Mouse (Mus musculus) stomach, embryonic 16.5 days (tissue): Measurements from ENCODE around the gene Kpna2. TPM values are rescaled to one million over a fixed set of nuclear protein-coding genes. Genes with fewer than 3 reads are reported as not detected.

Source experiments
- ATAC-seq: fragments of 200-750 bp; cut with Nextera tagmentation; 2 replicates; pipeline ENCODE4 v1.8.0; 2017; ENCODE audit warnings: moderate number of reproducible peaks, moderate TSS enrichment; ENCODE audit not compliant: insufficient read depth, low FRiP score
- H3K27ac ChIP-seq: fragments of 300-500 bp; sonication (generic); 2 replicates; pipeline ENCODE4 v1.5.1; 2014; ENCODE audit warnings: low read length
- H3K27me3 ChIP-seq: fragments of 300-500 bp; sonication (generic); 2 replicates; pipeline ENCODE4 v1.6.1; 2014; ENCODE audit warnings: low read length, control low read depth, mixed read lengths; ENCODE audit not compliant: control insufficient read depth, insufficient read depth
- H3K36me3 ChIP-seq: fragments of 300-500 bp; sonication (generic); 2 replicates; pipeline ENCODE4 v1.6.1; 2014; ENCODE audit warnings: low read length; ENCODE audit not compliant: control insufficient read depth, insufficient read depth
- H3K4me1 ChIP-seq: fragments of 300-500 bp; sonication (generic); 2 replicates; pipeline ENCODE4 v1.6.1; 2014; ENCODE audit warnings: low read length, control low read depth, mixed read lengths; ENCODE audit not compliant: control insufficient read depth, insufficient read depth
- H3K4me2 ChIP-seq: fragments of 300-500 bp; sonication (generic); 2 replicates; pipeline ENCODE4 v1.6.1; 2014; ENCODE audit warnings: low read depth, low read length, mixed read lengths
- H3K4me3 ChIP-seq: fragments of 300-500 bp; sonication (generic); replicated peaks from 2 replicates; pipeline ENCODE4 v1.5.1; 2014; ENCODE audit warnings: mild to moderate bottlenecking, low read length
- H3K9ac ChIP-seq: fragments of 300-500 bp; sonication (generic); 2 replicates; pipeline ENCODE4 v1.6.1; 2014; ENCODE audit warnings: low read length
- H3K9me3 ChIP-seq: fragments of 300-500 bp; sonication (generic); replicated peaks from 2 replicates; pipeline ENCODE4 v1.6.1; 2016; ENCODE audit warnings: low read length, control low read depth; ENCODE audit not compliant: control insufficient read depth
- WGBS: fragments of 180-500 bp; shearing (Covaris S2); extraction: QIAGEN DNeasy Blood & Tissue Kit; methylation state at CpG from one replicate; pipeline ENCODE4 v1.1.7; 2014; 5-methylcytosine and 5-hydroxymethylcytosine counted together
- polyA plus RNA-seq: library from polyadenylated mRNA; unstranded; fragments of >200 nt; fragmentation: Nextera tagmentation; extraction: Ambion mirVana; gene quantifications from 2 replicates; pipeline ENCODE4 v1.2.1, GENCODE M21; 2015

Kpna2 gene
- polyA plus RNA-seq, 1 experiment from 2014 or later, result 327 TPM

DNA sequence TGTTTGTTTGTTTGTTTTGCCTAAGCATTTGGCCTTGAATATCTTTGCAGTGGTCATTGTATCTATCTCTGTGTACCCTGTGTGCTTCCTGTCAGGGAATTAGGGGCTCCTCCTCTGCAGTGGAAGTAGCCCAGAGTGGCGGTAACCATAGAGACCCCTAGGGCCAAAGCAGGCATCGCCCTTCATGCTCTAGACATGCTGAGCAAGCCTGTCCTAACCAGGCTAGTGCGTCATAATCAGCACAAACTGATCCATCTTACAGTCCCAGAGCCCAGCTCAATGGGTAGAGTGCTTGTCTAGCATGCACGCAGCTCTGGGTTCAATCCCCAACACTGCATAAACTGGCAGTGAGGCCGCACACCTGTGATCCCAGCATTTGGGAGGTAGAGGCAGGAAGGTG is 40.2 kb downstream of the Kpna2 start:
- Histone ChIP-seq H3K27ac (no peak overlapping the region), H3K9me3 (no peaks in the 10 kb centered on the region), H3K9ac (no peak overlapping the region), H3K36me3 (no peaks in the 10 kb centered on the region), H3K4me2 (no peak overlapping the region), H3K4me1 (peaks cover 10% of the 10 kb centered on the region), H3K27me3 (no peaks in the 10 kb centered on the region), H3K4me3 (no peak overlapping the region)
- 89% methylated on average over 5 of the region's 5 CpGs for WGBS
- ATAC-seq, result no peak

DNA sequence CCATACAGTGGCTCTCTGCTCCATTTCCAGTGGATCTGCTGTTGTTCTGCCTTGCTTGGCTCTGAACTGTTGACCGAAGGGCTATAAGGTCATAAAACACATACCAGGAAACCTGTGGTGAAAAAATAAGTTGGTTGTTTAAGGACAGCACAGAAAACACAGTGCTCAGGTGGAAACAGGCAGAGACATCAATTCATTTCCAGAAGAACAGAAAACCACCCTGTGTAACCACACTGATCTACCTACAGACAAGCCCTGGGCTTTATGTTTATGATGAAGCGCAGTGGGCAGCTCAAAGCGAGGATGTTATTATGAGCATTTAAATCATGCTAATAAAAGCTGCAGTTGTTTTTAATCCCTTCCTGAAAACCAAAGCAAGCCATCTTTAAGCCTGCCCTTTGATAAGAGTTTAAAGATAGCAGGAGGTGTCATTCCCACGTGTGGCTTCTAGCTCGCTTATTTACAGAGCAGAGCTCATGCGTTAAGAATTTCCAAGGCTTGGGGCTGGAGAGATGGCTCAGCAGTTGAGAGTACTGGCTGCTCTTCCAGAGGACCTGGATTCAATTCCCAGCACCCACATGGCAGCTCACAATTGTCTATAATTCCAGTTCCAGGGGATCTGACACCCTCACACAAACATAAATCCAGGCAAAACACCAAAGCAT is 40.8 kb downstream of the Kpna2 start:
- no peaks in the 10 kb centered on the region for H3K9me3 ChIP-seq
- peaks cover 10% of the 10 kb centered on the region for H3K4me1 ChIP-seq
- H3K27ac ChIP-seq, result no peak overlapping the region
- H3K4me3 ChIP-seq, result no peak overlapping the region
- WGBS, result 72% methylated on average over 6 of the region's 6 CpGs
- no peak overlapping the region for H3K9ac ChIP-seq
- no peak overlapping the region for H3K4me2 ChIP-seq
- H3K27me3 ChIP-seq, result no peaks in the 10 kb centered on the region
- no peaks in the 10 kb centered on the region for H3K36me3 ChIP-seq
- no peak for ATAC-seq

DNA sequence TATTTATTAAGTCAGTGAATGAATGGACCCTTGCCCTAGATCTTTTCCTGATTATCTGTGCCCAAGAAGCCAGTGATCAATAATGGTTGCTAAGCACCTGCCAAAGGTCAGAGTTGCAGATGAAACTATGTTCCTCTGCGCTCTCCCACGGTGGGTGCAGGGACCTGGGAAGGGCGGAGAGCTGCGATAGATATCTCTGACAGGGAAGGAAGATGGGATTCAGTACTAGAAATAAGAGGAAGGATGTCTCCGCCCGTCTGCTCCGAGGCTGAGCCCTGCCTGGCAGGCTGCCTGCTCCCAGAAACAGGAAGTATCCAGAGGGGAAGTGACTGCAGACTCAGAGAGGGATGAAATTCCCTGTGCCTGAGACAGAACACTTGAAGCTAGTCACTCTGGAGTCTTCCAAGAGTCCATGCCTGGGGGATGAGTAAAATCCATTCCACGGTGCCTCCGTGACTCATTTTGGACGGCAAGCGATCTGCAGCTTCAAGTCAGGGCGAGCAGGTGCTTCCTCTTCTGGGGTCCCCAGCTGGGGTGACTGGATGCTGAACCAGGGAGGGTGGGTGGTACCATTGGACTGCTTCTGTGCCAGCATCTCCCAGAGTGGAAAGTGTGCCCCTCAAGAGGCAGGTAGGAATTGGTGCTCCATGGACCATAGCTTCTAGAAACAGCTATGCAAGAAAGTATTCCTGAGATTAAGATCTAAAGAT is 41.9 kb downstream of the Kpna2 start:
- Histone ChIP-seq H3K27me3 (no peaks in the 10 kb centered on the region), H3K9ac (no peak overlapping the region), H3K4me1 (peaks cover 10% of the 10 kb centered on the region), H3K4me2 (peak overlapping the region; percentile 39), H3K9me3 (no peaks in the 10 kb centered on the region), H3K4me3 (no peak overlapping the region), H3K27ac (peak overlapping the region; percentile 35; the same call in 1 of the 2 replicates), H3K36me3 (no peaks in the 10 kb centered on the region)
- peak; percentile 44 for ATAC-seq
- 39% methylated on average over 12 of the region's 12 CpGs for WGBS

DNA sequence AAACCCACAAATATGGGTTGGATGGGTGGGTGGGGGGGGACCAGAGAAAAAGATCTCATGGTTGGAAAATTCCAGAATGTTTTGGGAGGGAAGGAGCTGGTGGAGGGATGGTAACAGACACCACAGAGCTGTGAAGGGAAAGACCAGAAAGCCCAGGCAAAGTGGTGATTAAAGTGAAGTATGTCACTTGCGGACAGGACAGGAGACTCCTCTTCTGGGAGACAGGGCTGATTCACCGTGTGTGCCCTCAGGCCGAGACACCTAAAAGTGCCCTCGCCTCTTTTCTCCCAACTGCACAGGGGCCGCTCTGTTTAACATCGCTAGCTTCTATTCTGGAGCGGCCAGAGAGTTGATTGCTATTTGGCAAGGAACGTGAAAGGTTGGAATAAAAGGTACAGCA is 44.8 kb downstream of the Kpna2 start:
- Histone ChIP-seq H3K4me1 (peaks cover 7% of the 10 kb centered on the region), H3K4me3 (no peak overlapping the region), H3K36me3 (no peaks in the 10 kb centered on the region), H3K9me3 (no peaks in the 10 kb centered on the region), H3K4me2 (no peak overlapping the region), H3K27me3 (no peaks in the 10 kb centered on the region), H3K9ac (no peak overlapping the region), H3K27ac (no peak overlapping the region)
- no peak for ATAC-seq
- 66% methylated on average over 8 of the region's 8 CpGs for WGBS

GRCm38 (mm10) chr11:106954116-106954515 is 45.2 kb downstream of the Kpna2 start:
- ATAC-seq, result no peak
- no peaks in the 10 kb centered on the region for H3K9me3 ChIP-seq
- H3K4me1 ChIP-seq, result peaks cover 7% of the 10 kb centered on the region
- no peak overlapping the region for H3K9ac ChIP-seq
- H3K4me3 ChIP-seq, result no peak overlapping the region
- no peak overlapping the region for H3K27ac ChIP-seq
- no peaks in the 10 kb centered on the region for H3K27me3 ChIP-seq
- H3K4me2 ChIP-seq, result no peak overlapping the region
- no peaks in the 10 kb centered on the region for H3K36me3 ChIP-seq
- 68% methylated on average over 9 of the region's 9 CpGs for WGBS

Other genes starting within 250 kb of the Kpna2 start
- gene Pecam1, start 248.9 kb downstream of the Kpna2 start, polyA plus RNA-seq, result 51.7 and 55.0 TPM in 2 replicates
- gene Milr1, start 248.3 kb downstream of the Kpna2 start, polyA plus RNA-seq, result 3.1 TPM in 2 replicates
- gene Polg2, start 220.0 kb downstream of the Kpna2 start, polyA plus RNA-seq, result 10.5 and 11.7 TPM in 2 replicates
- gene Ddx5, start 210.4 kb downstream of the Kpna2 start, polyA plus RNA-seq, result 304 and 316 TPM in 2 replicates
- 18.8 and 20.4 TPM in 2 replicates for gene Cep95, start 210.3 kb downstream of the Kpna2 start, polyA plus RNA-seq
- 11.4 and 14.2 TPM in 2 replicates for gene Smurf2, start 78.8 kb downstream of the Kpna2 start, polyA plus RNA-seq
- 2.0 TPM in 2 replicates for gene 1810010H24Rik, start 26.1 kb upstream of the Kpna2 start, polyA plus RNA-seq
- gene Bptf, start 132.6 kb upstream of the Kpna2 start, polyA plus RNA-seq, result 22.8 and 27.4 TPM in 2 replicates
- gene Nol11, start 189.8 kb upstream of the Kpna2 start, polyA plus RNA-seq, result 46.2 and 48.2 TPM in 2 replicates